Mouse (Mus musculus) midbrain, postnatal 0 days (tissue): ENCODE measurements around the gene Gale. TPM values are rescaled to one million over a fixed set of nuclear protein-coding genes. Genes with fewer than 3 reads are reported as not detected.

Experiments used
- ATAC-seq: fragments of 200-750 bp; cut with Nextera tagmentation; 2 replicates; pipeline ENCODE4 v1.8.0; 2017; ENCODE audit warnings: moderate number of reproducible peaks, mild to moderate bottlenecking, moderate TSS enrichment, moderate library complexity; ENCODE audit not compliant: low FRiP score
- DNase-seq: peaks from one replicate; pipeline ENCODE4 v3.0.0-alpha.2; 2015; ENCODE audit warnings: low spot score
- H3K27ac ChIP-seq: fragments of 300-500 bp; sonication (generic); 2 replicates; pipeline ENCODE4 v1.5.1; 2014; ENCODE audit warnings: low read depth, mild to moderate bottlenecking, low read length, mixed read lengths
- H3K27me3 ChIP-seq: fragments of 300-500 bp; sonication (generic); 2 replicates; pipeline ENCODE4 v1.6.1; 2014; ENCODE audit warnings: low read length, control low read depth, mixed read lengths; ENCODE audit not compliant: insufficient read depth
- H3K36me3 ChIP-seq: fragments of 300-500 bp; sonication (generic); 2 replicates; pipeline ENCODE4 v1.6.1; 2014; ENCODE audit warnings: low read length, control low read depth, mixed read lengths; ENCODE audit not compliant: insufficient read depth
- H3K4me1 ChIP-seq: fragments of 300-500 bp; sonication (generic); 2 replicates; pipeline ENCODE4 v1.6.1; 2014; ENCODE audit warnings: mild to moderate bottlenecking, control low read depth, antibody characterized with exemption, low read length, mixed read lengths; ENCODE audit not compliant: insufficient read depth
- H3K4me2 ChIP-seq: fragments of 300-500 bp; sonication (generic); 2 replicates; pipeline ENCODE4 v1.6.1; 2014; ENCODE audit warnings: low read depth, mild to moderate bottlenecking, low read length, mixed read lengths; ENCODE audit not compliant: poor library complexity, severe bottlenecking
- H3K4me3 ChIP-seq: fragments of 300-500 bp; sonication (generic); 2 replicates; pipeline ENCODE4 v1.5.1; 2014; ENCODE audit warnings: low read depth, mild to moderate bottlenecking, low read length, moderate library complexity
- H3K9ac ChIP-seq: fragments of 300-500 bp; sonication (generic); replicated peaks from 2 replicates; pipeline ENCODE4 v1.6.1; 2014; ENCODE audit warnings: mild to moderate bottlenecking, low read length, moderate library complexity, mixed read lengths; ENCODE audit not compliant: poor library complexity, severe bottlenecking
- H3K9me3 ChIP-seq: fragments of 300-500 bp; sonication (generic); 2 replicates; pipeline ENCODE4 v1.6.1; 2016; ENCODE audit warnings: low read length, control low read depth
- CTCF ChIP-seq: IDR thresholded peaks from 2 replicates; pipeline ENCODE4 v1.5.1; 2016; ENCODE audit warnings: antibody characterized with exemption, mild to moderate bottlenecking
- WGBS: fragments of 180-500 bp; shearing (Covaris S2); extraction: QIAGEN DNeasy Blood & Tissue Kit; methylation state at CpG from one replicate; pipeline ENCODE4 v1.1.7; 2014; 5-methylcytosine and 5-hydroxymethylcytosine counted together
- polyA plus RNA-seq: library from polyadenylated mRNA; unstranded; fragments of >200 nt; fragmentation: Nextera tagmentation; extraction: Ambion mirVana; gene quantifications from 2 replicates; pipeline ENCODE4 v1.2.1, GENCODE M21; 2015
- total RNA-seq: library from RNA; depleted of rRNA; stranded (reverse); fragments of >200 nt; gene quantifications from 2 replicates; pipeline ENCODE4 v1.2.3, GENCODE M21; 2014

Gene Gale
- total and polyA plus RNA-seq, 2 experiments from 2014 or later, result 33.5 to 36.7 TPM

DNA sequence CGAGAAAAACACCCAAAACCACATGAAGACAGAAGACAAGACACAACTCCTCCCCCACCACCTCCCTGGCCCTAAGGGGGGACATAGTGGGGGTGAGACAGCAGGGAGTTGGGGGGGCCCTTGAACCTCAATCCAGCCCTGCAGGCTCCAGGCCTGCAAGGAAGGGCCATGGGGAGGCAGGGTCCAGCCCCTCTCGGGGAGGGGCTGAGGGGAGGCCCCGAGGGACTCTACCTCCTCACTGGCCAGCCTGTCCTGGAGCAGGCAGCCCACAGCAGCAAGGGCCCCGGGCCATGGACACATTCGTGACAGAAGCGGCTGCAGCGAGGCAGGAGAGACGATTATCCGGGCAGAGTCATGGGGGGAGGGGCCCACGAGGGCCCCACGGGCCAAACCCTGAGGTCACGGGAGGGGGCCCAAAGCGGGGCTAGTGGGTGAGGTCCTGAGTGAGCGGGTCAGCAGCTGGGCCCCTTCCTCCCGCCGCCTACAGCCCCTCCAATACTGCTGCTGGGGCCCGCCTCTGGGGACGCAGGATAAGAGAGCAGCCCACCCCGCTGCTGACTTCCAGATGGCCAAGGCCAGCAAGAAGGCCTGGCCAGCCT is 4.8 kb downstream of the Gale start:
- H3K9ac ChIP-seq, result no peak overlapping the region
- ATAC-seq (no peak), DNase-seq (no peak)
- H3K4me1 ChIP-seq, result peaks cover 15% of the 10 kb centered on the region; the same call in 1 of the 2 replicates
- TF ChIP-seq CTCF, result no peak
- no peaks in the 10 kb centered on the region for H3K9me3 ChIP-seq
- no peak overlapping the region for H3K4me3 ChIP-seq
- H3K4me2 ChIP-seq, result no peak overlapping the region
- H3K27ac ChIP-seq, result no peak overlapping the region
- no peaks in the 10 kb centered on the region for H3K27me3 ChIP-seq
- WGBS, result 70% methylated on average over 19 of the region's 19 CpGs
- H3K36me3 ChIP-seq, result peaks cover 39% of the 10 kb centered on the region

- Histone ChIP-seq H3K27ac (no peak overlapping the region), H3K9ac (no peak overlapping the region), H3K4me1 (peaks cover 15% of the 10 kb centered on the region; the same call in 1 of the 2 replicates), H3K4me2 (no peak overlapping the region), H3K27me3 (no peaks in the 10 kb centered on the region), H3K9me3 (no peaks in the 10 kb centered on the region), H3K36me3 (peaks cover 39% of the 10 kb centered on the region), H3K4me3 (no peak overlapping the region)
- no peak for TF ChIP-seq CTCF
- ATAC-seq (no peak), DNase-seq (no peak)
- 89% methylated on average over 13 of the region's 13 CpGs for WGBS
Measured at GRCm38 (mm10) chr4:135969070-135969750, 5.7 kb downstream of the Gale start.

GRCm38 (mm10) chr4:135970585-135970984 is 7.1 kb downstream of the Gale start:
- no peak overlapping the region for H3K27ac ChIP-seq
- ATAC-seq (no peak), DNase-seq (no peak)
- TF ChIP-seq CTCF, result no peak
- peaks cover 8% of the 10 kb centered on the region; the same call in 1 of the 2 replicates for H3K4me1 ChIP-seq
- WGBS, result 88% methylated on average over 11 of the region's 11 CpGs
- H3K9me3 ChIP-seq, result no peaks in the 10 kb centered on the region
- peaks cover 49% of the 10 kb centered on the region for H3K36me3 ChIP-seq
- H3K9ac ChIP-seq, result no peak overlapping the region; the same call in 1 of the 2 replicates
- H3K4me3 ChIP-seq, result no peak overlapping the region
- no peaks in the 10 kb centered on the region for H3K27me3 ChIP-seq
- no peak overlapping the region for H3K4me2 ChIP-seq

- ATAC-seq, result peak; percentile 25
- Histone ChIP-seq H3K9me3 (no peaks in the 10 kb centered on the region), H3K36me3 (peaks cover 56% of the 10 kb centered on the region), H3K4me3 (peak overlapping the region; percentile 98), H3K27me3 (no peaks in the 10 kb centered on the region), H3K4me2 (peak overlapping the region; percentile 93), H3K4me1 (peaks cover 8% of the 10 kb centered on the region; the same call in 1 of the 2 replicates), H3K9ac (peak overlapping the region; percentile 95), H3K27ac (peak overlapping the region; percentile 76)
- DNase-seq, result no peak
- under 1% methylated on average over 33 of the region's 35 CpGs for WGBS
- no peak for TF ChIP-seq CTCF
Measured at GRCm38 (mm10) chr4:135971805-135972555, 8.5 kb downstream of the Gale start.

DNA sequence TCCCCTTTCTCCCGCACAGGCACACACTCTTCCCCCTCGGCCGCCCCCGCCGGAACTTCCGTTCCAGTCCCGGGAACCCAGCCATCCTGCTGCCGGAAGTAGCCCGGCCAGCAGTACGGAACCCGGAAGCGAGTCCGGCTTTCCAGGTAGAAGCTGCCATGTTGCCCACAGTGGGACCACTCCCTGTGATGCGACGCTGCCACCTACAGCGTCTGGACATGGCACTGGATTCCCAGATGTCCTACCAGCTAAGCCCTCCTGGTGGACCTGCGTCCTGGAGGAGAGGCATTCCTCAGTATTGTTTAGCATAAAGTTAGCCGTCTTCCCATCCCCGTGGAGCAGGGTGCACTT is 9.0 kb downstream of the Gale start, which contains the start of gene Lypla2:
Gene Lypla2, minus strand, starts transcription at position 71 of the 351 bp plus-strand sequence.
- peaks cover 8% of the 10 kb centered on the region; the same call in 1 of the 2 replicates for H3K4me1 ChIP-seq
- peak within 1 kb of the TSS; percentile 95 for H3K9ac ChIP-seq
- peak; percentile 78 for ATAC-seq
- peak; percentile 44 for TF ChIP-seq CTCF
- H3K9me3 ChIP-seq, result no peaks in the 10 kb centered on the region
- peak within 1 kb of the TSS; percentile 93 for H3K4me2 ChIP-seq
- H3K27ac ChIP-seq, result peak within 1 kb of the TSS; percentile 76
- DNase-seq, result peak; percentile 93
- H3K27me3 ChIP-seq, result no peaks in the 10 kb centered on the region
- H3K4me3 ChIP-seq, result peak within 1 kb of the TSS; percentile 98
- under 1% methylated on average over 18 of the region's 19 CpGs for WGBS
- peaks cover 54% of the 10 kb centered on the region for H3K36me3 ChIP-seq
